Mouse (Mus musculus): ENCODE results near the gene Slc38a6. TPM values are rescaled to one million over a fixed set of nuclear protein-coding genes. Genes with fewer than 3 reads are reported as not detected.

The Slc38a6 gene
- total RNA-seq, 1 experiment, result 17.4 TPM

GRCm38 (mm10) chr12:73324180-73324586 lies 37.6 kb downstream of the Slc38a6 start:
- in situ Hi-C loops (cut with MboI; ENCODE audit: low sequenced_read_pairs in 2 of 2, unreplicated experiment in 2 of 2), result no loop called here
- no peak for DNase-seq (ENCODE audit: low read depth, low spot score)
- no peak overlapping the region for H3K27ac ChIP-seq (ENCODE audit: insufficient read depth, low read depth, low read length, poor library complexity, severe bottlenecking)
- 0 out of 2 replicates have a peak, but pooled peaks cover 2% of the 10 kb centered on the region for H3K36me3 ChIP-seq (ENCODE audit: control insufficient read depth, insufficient read depth, low read length, poor library complexity, severe bottlenecking)
- H3K9ac ChIP-seq (ENCODE audit: insufficient read depth, low read depth, low read length, poor library complexity, severe bottlenecking), result no peak overlapping the region
- TF ChIP-seq ZNF384 (IDR thresholded peaks at IDR 0.05; ENCODE audit: low read depth, low read length), result no peak
- TF ChIP-seq CHD2 (IDR thresholded peaks at IDR 0.05; ENCODE audit: low read depth, low read length), result no peak
- no peak for TF ChIP-seq MAFK (IDR thresholded peaks at IDR 0.05; ENCODE audit: insufficient read depth, low read depth, low read length)
- no peak for TF ChIP-seq HCFC1 (IDR thresholded peaks at IDR 0.05; ENCODE audit: borderline replicate concordance, insufficient read depth, low read length)
- TF ChIP-seq ZC3H11A (IDR thresholded peaks at IDR 0.05; ENCODE audit: borderline replicate concordance, low read depth, low read length), result no peak
- H3K9me3 ChIP-seq (ENCODE audit: control insufficient read depth, insufficient read depth, low read depth, low read length), result no peaks in the 10 kb centered on the region
- H3K4me1 ChIP-seq (ENCODE audit: control insufficient read depth in 2 of 2, insufficient read depth in 2 of 2, low read length in 2 of 2, poor library complexity in 1 of 2), result no peaks in the 10 kb centered on the region
- H3K4me3 ChIP-seq (ENCODE audit: insufficient read depth in 1 of 2, low read depth in 1 of 2, low read length in 2 of 2, poor library complexity in 1 of 2, severe bottlenecking in 1 of 2), result no peak overlapping the region

- no peak overlapping the region for H3K4me3 ChIP-seq (ENCODE audit: insufficient read depth in 1 of 2, low read depth in 1 of 2, low read length in 2 of 2, poor library complexity in 1 of 2, severe bottlenecking in 1 of 2)
- in situ Hi-C loops (cut with MboI; ENCODE audit: low sequenced_read_pairs in 2 of 2, unreplicated experiment in 2 of 2), result no loop called here
- DNase-seq (ENCODE audit: low read depth, low spot score), result no peak
- no peak overlapping the region for H3K27ac ChIP-seq (ENCODE audit: insufficient read depth, low read depth, low read length, poor library complexity, severe bottlenecking)
- no peak for TF ChIP-seq MAFK (IDR thresholded peaks at IDR 0.05; ENCODE audit: insufficient read depth, low read depth, low read length)
- 0 out of 2 replicates have a peak, but pooled peaks cover 2% of the 10 kb centered on the region for H3K36me3 ChIP-seq (ENCODE audit: control insufficient read depth, insufficient read depth, low read length, poor library complexity, severe bottlenecking)
- H3K4me1 ChIP-seq (ENCODE audit: control insufficient read depth in 2 of 2, insufficient read depth in 2 of 2, low read length in 2 of 2, poor library complexity in 1 of 2), result no peaks in the 10 kb centered on the region
- H3K9ac ChIP-seq (ENCODE audit: insufficient read depth, low read depth, low read length, poor library complexity, severe bottlenecking), result no peak overlapping the region
- no peaks in the 10 kb centered on the region for H3K9me3 ChIP-seq (ENCODE audit: control insufficient read depth, insufficient read depth, low read depth, low read length)
Measured at GRCm38 (mm10) chr12:73324742-73325141, 38.2 kb downstream of the Slc38a6 start.

GRCm38 (mm10) chr12:73325181-73325580 lies 38.6 kb downstream of the Slc38a6 start:
- in situ Hi-C loops (cut with MboI; ENCODE audit: low sequenced_read_pairs in 2 of 2, unreplicated experiment in 2 of 2), result no loop called here
- H3K4me1 ChIP-seq (ENCODE audit: control insufficient read depth in 2 of 2, insufficient read depth in 2 of 2, low read length in 2 of 2, poor library complexity in 1 of 2), result no peaks in the 10 kb centered on the region
- H3K9ac ChIP-seq (ENCODE audit: insufficient read depth, low read depth, low read length, poor library complexity, severe bottlenecking), result no peak overlapping the region
- H3K36me3 ChIP-seq (ENCODE audit: control insufficient read depth, insufficient read depth, low read length, poor library complexity, severe bottlenecking), result 0 out of 2 replicates have a peak, but pooled peaks cover 2% of the 10 kb centered on the region
- H3K27ac ChIP-seq (ENCODE audit: insufficient read depth, low read depth, low read length, poor library complexity, severe bottlenecking), result no peak overlapping the region
- TF ChIP-seq CHD2 (IDR thresholded peaks at IDR 0.05; ENCODE audit: low read depth, low read length) (no peak), ZC3H11A (IDR thresholded peaks at IDR 0.05; ENCODE audit: borderline replicate concordance, low read depth, low read length) (no peak), MAFK (IDR thresholded peaks at IDR 0.05; ENCODE audit: insufficient read depth, low read depth, low read length) (no peak), ZNF384 (IDR thresholded peaks at IDR 0.05; ENCODE audit: low read depth, low read length) (no peak), HCFC1 (IDR thresholded peaks at IDR 0.05; ENCODE audit: borderline replicate concordance, insufficient read depth, low read length) (no peak)
- no peak overlapping the region for H3K4me3 ChIP-seq (ENCODE audit: insufficient read depth in 1 of 2, low read depth in 1 of 2, low read length in 2 of 2, poor library complexity in 1 of 2, severe bottlenecking in 1 of 2)
- no peak for DNase-seq (ENCODE audit: low read depth, low spot score)
- H3K9me3 ChIP-seq (ENCODE audit: control insufficient read depth, insufficient read depth, low read depth, low read length), result no peaks in the 10 kb centered on the region

- no peak for DNase-seq (ENCODE audit: low read depth, low spot score)
- no peaks in the 10 kb centered on the region for H3K9me3 ChIP-seq (ENCODE audit: control insufficient read depth, insufficient read depth, low read depth, low read length)
Measured at GRCm38 (mm10) chr12:73325617-73326016, 39.0 kb downstream of the Slc38a6 start.

GRCm38 (mm10) chr12:73327381-73327780 lies 40.8 kb downstream of the Slc38a6 start:
- Histone ChIP-seq H3K9me3 (ENCODE audit: control insufficient read depth, insufficient read depth, low read depth, low read length) (no peaks in the 10 kb centered on the region), H3K4me1 (ENCODE audit: control insufficient read depth in 2 of 2, insufficient read depth in 2 of 2, low read length in 2 of 2, poor library complexity in 1 of 2) (no peaks in the 10 kb centered on the region), H3K36me3 (ENCODE audit: control insufficient read depth, insufficient read depth, low read length, poor library complexity, severe bottlenecking) (0 out of 2 replicates have a peak, but pooled peaks cover 2% of the 10 kb centered on the region), H3K4me3 (ENCODE audit: insufficient read depth in 1 of 2, low read depth in 1 of 2, low read length in 2 of 2, poor library complexity in 1 of 2, severe bottlenecking in 1 of 2) (no peak overlapping the region), H3K27ac (ENCODE audit: insufficient read depth, low read depth, low read length, poor library complexity, severe bottlenecking) (no peak overlapping the region), H3K9ac (ENCODE audit: insufficient read depth, low read depth, low read length, poor library complexity, severe bottlenecking) (no peak overlapping the region)
- no peak for DNase-seq (ENCODE audit: low read depth, low spot score)
- TF ChIP-seq ZC3H11A (IDR thresholded peaks at IDR 0.05; ENCODE audit: borderline replicate concordance, low read depth, low read length) (no peak), MAFK (IDR thresholded peaks at IDR 0.05; ENCODE audit: insufficient read depth, low read depth, low read length) (no peak), ZNF384 (IDR thresholded peaks at IDR 0.05; ENCODE audit: low read depth, low read length) (no peak), HCFC1 (IDR thresholded peaks at IDR 0.05; ENCODE audit: borderline replicate concordance, insufficient read depth, low read length) (no peak), CHD2 (IDR thresholded peaks at IDR 0.05; ENCODE audit: low read depth, low read length) (no peak)
- in situ Hi-C loops (cut with MboI; ENCODE audit: low sequenced_read_pairs in 2 of 2, unreplicated experiment in 2 of 2), result no loop called here

More at GRCm38 (mm10) chr12:73325617-73326016, 39.0 kb downstream of the Slc38a6 start:
- H3K36me3 ChIP-seq (ENCODE audit: control insufficient read depth, insufficient read depth, low read length, poor library complexity, severe bottlenecking), result 0 out of 2 replicates have a peak, but pooled peaks cover 2% of the 10 kb centered on the region
- TF ChIP-seq HCFC1 (IDR thresholded peaks at IDR 0.05; ENCODE audit: borderline replicate concordance, insufficient read depth, low read length) (no peak), ZC3H11A (IDR thresholded peaks at IDR 0.05; ENCODE audit: borderline replicate concordance, low read depth, low read length) (no peak), MAFK (IDR thresholded peaks at IDR 0.05; ENCODE audit: insufficient read depth, low read depth, low read length) (no peak), CHD2 (IDR thresholded peaks at IDR 0.05; ENCODE audit: low read depth, low read length) (no peak)
- in situ Hi-C loops (cut with MboI; ENCODE audit: low sequenced_read_pairs in 2 of 2, unreplicated experiment in 2 of 2), result no loop called here
- no peaks in the 10 kb centered on the region for H3K4me1 ChIP-seq (ENCODE audit: control insufficient read depth in 2 of 2, insufficient read depth in 2 of 2, low read length in 2 of 2, poor library complexity in 1 of 2)
- no peak overlapping the region for H3K4me3 ChIP-seq (ENCODE audit: insufficient read depth in 1 of 2, low read depth in 1 of 2, low read length in 2 of 2, poor library complexity in 1 of 2, severe bottlenecking in 1 of 2)
- H3K27ac ChIP-seq (ENCODE audit: insufficient read depth, low read depth, low read length, poor library complexity, severe bottlenecking), result no peak overlapping the region
- no peak overlapping the region for H3K9ac ChIP-seq (ENCODE audit: insufficient read depth, low read depth, low read length, poor library complexity, severe bottlenecking)

Measured in ES-E14 (cell line).